Mouse (Mus musculus): ENCODE results near the gene Cfap221. TPM values are rescaled to one million over a fixed set of nuclear protein-coding genes. Genes with fewer than 3 reads are reported as not detected.
A peak's percentile ranks its signal among the peaks of the same experiment; 100 is the strongest.

The Cfap221 gene
- polyA plus RNA-seq, 1 experiment from 2014 or later, result 1.5 TPM

DNA sequence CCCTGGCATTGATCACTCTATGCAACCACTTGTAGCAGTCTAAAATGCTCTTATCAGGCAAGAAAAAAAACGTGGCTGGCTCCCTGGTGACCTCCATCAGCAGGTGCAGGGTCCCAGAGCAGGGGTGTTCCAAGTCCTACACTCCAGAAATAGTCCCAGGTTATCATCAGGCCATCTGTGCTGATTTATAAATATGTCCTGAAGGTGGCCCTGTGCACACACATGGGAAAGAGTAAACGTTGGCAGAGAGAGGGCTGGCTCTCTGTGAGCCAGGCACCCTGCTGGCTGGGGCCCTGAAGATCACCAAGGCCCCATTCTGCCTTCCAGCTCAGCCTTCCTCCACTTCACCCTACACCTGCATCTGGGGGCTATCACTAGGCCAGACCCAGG lies 28.0 kb upstream of the Cfap221 start:
- WGBS, result 23% methylated on average over 2 of the region's 2 CpGs
- H3K9ac ChIP-seq, result no peak overlapping the region
- H3K27me3 ChIP-seq, result no peaks in the 10 kb centered on the region
- no peaks in the 10 kb centered on the region for H3K36me3 ChIP-seq
- H3K9me3 ChIP-seq (replicated peaks), result no peaks in the 10 kb centered on the region
- no peak overlapping the region for H3K4me2 ChIP-seq (replicated peaks)
- no peak for ATAC-seq (ENCODE audit: insufficient number of reproducible peaks, low FRiP score, low TSS enrichment, low read depth)
- no peak overlapping the region for H3K4me3 ChIP-seq (replicated peaks)
- no peak overlapping the region for H3K27ac ChIP-seq (replicated peaks)
- no peaks in the 10 kb centered on the region for H3K4me1 ChIP-seq

DNA sequence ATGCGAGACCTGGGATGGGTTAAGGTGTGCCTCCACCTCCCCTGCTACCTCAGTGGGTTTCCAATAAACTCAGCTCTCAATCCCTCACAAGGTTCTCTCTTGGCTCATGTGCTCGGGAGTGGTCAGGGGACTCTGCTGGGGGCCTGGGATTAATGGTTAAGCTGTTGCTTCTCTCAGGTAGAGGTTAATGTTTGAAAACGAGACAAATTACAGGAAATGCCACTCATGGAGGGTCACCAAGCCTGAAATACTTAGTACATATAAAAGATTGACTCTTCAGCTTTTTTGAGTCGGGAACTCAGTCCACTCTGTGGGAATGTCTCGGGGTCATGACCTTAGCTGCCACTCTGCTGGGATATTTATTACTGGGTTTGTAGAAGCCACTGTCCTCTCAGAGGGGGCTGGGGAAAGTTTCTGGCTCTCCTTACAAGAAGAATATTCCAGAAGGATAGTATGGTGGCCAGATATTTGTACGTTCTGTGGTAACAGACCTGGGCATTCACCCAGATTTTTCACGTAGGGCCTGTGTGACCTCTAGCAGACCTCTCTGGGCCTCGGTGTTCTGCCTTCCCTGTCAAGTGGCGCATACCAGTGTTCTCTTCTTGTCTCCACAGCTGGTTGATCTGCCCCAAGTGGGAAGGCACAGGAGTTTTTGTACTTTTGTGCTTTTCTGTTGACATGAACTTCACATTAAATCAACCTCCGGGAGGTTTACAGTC lies 27.5 kb upstream of the Cfap221 start:
- H3K4me2 ChIP-seq (replicated peaks), result no peak overlapping the region
- ATAC-seq (ENCODE audit: insufficient number of reproducible peaks, low FRiP score, low TSS enrichment, low read depth), result no peak
- 53% methylated on average over 10 of the region's 10 CpGs for WGBS

DNA sequence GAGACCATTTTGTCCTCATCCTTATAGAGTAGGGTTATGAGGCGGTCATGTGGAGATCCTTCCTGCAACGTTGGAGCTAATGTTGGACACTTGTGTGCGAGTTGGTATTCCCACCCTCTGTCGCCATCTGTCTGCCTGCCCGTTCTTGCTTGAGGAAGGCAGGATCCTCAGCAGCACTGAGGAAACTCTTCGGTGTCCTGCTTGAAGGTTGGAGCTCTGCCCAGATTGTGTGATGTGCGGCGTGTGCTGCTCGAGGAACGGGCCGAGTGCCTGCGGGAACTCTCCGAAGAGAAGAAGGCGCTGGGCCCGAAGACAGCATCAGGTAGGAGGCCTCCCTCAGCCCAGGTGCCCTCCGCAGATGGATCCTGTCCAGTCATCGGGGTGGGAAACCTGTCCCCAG lies 24.9 kb upstream of the Cfap221 start:
- H3K9me3 ChIP-seq (replicated peaks), result no peaks in the 10 kb centered on the region
- H3K27me3 ChIP-seq, result no peaks in the 10 kb centered on the region
- H3K27ac ChIP-seq (replicated peaks), result no peak overlapping the region
- H3K4me3 ChIP-seq (replicated peaks), result no peak overlapping the region
- H3K4me2 ChIP-seq (replicated peaks), result no peak overlapping the region
- H3K4me1 ChIP-seq, result no peaks in the 10 kb centered on the region
- no peak for ATAC-seq (ENCODE audit: insufficient number of reproducible peaks, low FRiP score, low TSS enrichment, low read depth)
- 87% methylated on average over 17 of the region's 17 CpGs for WGBS
- H3K9ac ChIP-seq, result no peak overlapping the region
- H3K36me3 ChIP-seq, result no peaks in the 10 kb centered on the region

More for the DNA sequence above, 27.5 kb upstream of the Cfap221 start:
- Histone ChIP-seq H3K4me1 (no peaks in the 10 kb centered on the region), H3K4me3 (replicated peaks) (no peak overlapping the region), H3K9me3 (replicated peaks) (no peaks in the 10 kb centered on the region), H3K27me3 (no peaks in the 10 kb centered on the region), H3K9ac (no peak overlapping the region), H3K36me3 (no peaks in the 10 kb centered on the region), H3K27ac (replicated peaks) (no peak overlapping the region)

DNA sequence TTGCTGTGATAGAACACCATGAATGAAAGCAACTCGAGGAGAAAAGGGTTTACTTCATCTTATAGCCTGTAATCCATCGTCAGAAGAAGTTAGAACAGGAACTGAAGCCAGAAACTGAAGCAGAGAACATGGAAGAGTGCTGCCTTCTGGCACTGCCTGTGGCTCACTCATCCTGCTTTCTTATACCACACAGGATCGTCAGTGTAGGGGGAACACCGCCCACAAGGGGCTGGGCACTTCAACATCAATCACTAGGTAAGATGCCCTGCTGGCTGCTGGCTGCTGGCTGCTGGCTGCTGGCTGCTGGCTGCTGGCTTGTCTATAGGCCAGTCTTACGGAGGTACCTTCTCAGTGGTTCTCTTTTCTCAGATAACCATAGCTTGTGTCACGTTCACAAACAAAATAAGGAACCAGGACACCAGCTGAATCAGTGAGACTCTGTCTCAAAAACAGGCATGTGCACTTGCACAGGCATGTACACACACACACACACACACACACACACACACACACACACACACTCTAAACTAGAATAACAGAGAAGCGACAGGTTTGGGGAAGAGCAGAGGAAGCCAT lies 23.4 kb upstream of the Cfap221 start:
- H3K4me1 ChIP-seq, result no peaks in the 10 kb centered on the region
- H3K27ac ChIP-seq (replicated peaks), result no peak overlapping the region
- H3K9me3 ChIP-seq (replicated peaks), result no peaks in the 10 kb centered on the region
- H3K4me2 ChIP-seq (replicated peaks), result no peak overlapping the region
- H3K36me3 ChIP-seq, result no peaks in the 10 kb centered on the region
- H3K4me3 ChIP-seq (replicated peaks), result no peak overlapping the region
- 63% methylated on average over 7 of the region's 7 CpGs for WGBS
- no peaks in the 10 kb centered on the region for H3K27me3 ChIP-seq
- no peak overlapping the region for H3K9ac ChIP-seq
- ATAC-seq (ENCODE audit: insufficient number of reproducible peaks, low FRiP score, low TSS enrichment, low read depth), result no peak

DNA sequence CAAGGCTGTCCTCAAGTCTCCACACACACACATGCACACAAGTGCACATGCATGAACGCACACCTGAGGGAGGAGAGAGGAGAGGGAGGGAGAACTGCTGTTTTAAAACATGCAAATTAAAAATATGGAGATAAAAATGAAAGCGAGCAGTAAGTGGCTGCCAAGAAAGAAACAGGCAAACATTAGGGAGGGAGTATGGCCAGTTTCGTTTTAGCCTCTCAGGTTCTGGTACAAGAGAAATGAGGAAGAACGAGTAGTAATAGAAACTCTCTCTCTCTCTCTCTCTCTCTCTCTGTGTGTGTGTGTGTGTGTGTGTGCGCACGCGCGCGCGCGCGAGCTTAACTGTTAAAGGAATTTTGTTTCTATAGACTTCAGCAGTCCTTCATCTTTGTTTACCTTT lies 22.4 kb upstream of the Cfap221 start:
- Histone ChIP-seq H3K4me3 (replicated peaks) (no peak overlapping the region), H3K9me3 (replicated peaks) (no peaks in the 10 kb centered on the region), H3K9ac (no peak overlapping the region), H3K27ac (replicated peaks) (no peak overlapping the region), H3K4me1 (no peaks in the 10 kb centered on the region), H3K27me3 (no peaks in the 10 kb centered on the region), H3K36me3 (no peaks in the 10 kb centered on the region), H3K4me2 (replicated peaks) (no peak overlapping the region)
- ATAC-seq (ENCODE audit: insufficient number of reproducible peaks, low FRiP score, low TSS enrichment, low read depth), result no peak
- WGBS, result 89% methylated on average over 12 of the region's 12 CpGs

DNA sequence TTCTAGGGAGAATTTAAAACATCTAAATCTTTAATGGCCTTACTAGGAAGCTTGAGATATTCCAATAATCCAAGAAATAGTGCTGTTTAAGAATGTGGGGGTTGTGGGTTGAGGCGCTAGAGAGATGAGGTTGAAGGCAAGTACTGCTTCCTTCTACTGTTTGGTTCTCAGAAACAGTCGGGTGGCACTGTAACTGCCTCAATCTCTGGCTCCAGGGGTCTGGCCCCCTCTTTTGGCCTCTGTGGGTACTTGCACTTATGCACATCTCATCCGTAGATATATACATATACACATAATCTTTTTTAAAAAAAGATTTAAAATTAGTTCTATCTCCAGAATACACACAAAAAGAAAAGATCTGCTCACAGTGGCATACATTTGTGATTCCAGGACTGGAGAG lies 21.9 kb upstream of the Cfap221 start:
- H3K27me3 ChIP-seq, result no peaks in the 10 kb centered on the region
- H3K4me3 ChIP-seq (replicated peaks), result no peak overlapping the region
- H3K4me1 ChIP-seq, result no peaks in the 10 kb centered on the region
- H3K9me3 ChIP-seq (replicated peaks), result no peaks in the 10 kb centered on the region
- ATAC-seq (ENCODE audit: insufficient number of reproducible peaks, low FRiP score, low TSS enrichment, low read depth), result no peak
- H3K4me2 ChIP-seq (replicated peaks), result no peak overlapping the region
- no peak overlapping the region for H3K27ac ChIP-seq (replicated peaks)
- H3K9ac ChIP-seq, result no peak overlapping the region
- H3K36me3 ChIP-seq, result no peaks in the 10 kb centered on the region
- WGBS, result 57% methylated on average over 3 of the region's 3 CpGs

DNA sequence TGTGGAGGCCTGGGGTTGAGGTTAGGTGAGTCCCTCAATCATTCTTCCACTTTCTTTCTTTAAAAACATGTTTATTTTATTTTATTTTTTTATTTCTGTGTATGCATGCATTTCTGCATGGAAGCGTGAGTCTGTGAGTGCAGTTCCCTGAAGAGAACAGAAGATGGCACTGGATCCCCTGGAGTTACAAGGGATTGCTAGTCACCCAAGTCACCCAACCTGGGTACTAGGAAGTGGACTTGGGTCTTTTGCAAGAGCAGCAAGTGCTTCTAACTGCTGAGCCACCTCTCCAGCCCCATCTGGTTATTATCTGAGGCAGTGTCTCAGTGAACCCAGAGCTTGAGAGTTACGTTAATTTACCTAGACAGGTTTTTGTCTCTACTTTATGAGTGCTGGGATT lies 19.2 kb upstream of the Cfap221 start:
- 73% methylated on average over 2 of the region's 2 CpGs for WGBS
- H3K4me3 ChIP-seq (replicated peaks), result no peak overlapping the region
- no peak overlapping the region for H3K9ac ChIP-seq
- no peak for ATAC-seq (ENCODE audit: insufficient number of reproducible peaks, low FRiP score, low TSS enrichment, low read depth)
- H3K9me3 ChIP-seq (replicated peaks), result no peaks in the 10 kb centered on the region
- no peaks in the 10 kb centered on the region for H3K4me1 ChIP-seq
- H3K36me3 ChIP-seq, result no peaks in the 10 kb centered on the region
- no peak overlapping the region for H3K27ac ChIP-seq (replicated peaks)
- H3K27me3 ChIP-seq, result no peaks in the 10 kb centered on the region
- H3K4me2 ChIP-seq (replicated peaks), result no peak overlapping the region

DNA sequence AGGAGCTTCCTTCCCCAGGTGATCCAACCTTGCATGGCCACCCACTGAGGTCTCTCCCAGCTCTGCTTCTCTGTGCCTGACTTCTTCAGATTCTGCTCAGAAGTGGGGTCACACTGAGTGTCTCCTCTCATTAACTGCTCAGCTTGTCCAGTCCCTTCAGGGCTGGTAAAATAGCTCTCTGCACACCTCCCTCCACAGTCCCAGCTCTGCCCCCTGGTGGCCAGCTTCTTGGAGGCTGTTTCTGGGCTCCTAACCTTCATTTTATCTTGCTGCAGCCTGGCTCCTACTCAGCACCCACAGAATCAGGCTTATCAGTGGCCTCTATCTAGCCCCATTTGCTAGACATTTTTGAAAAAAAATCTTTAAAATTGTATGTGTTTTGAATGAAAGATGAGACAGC lies 16.1 kb upstream of the Cfap221 start:
- no peak for ATAC-seq (ENCODE audit: insufficient number of reproducible peaks, low FRiP score, low TSS enrichment, low read depth)
- no peak overlapping the region for H3K4me2 ChIP-seq (replicated peaks)

DNA sequence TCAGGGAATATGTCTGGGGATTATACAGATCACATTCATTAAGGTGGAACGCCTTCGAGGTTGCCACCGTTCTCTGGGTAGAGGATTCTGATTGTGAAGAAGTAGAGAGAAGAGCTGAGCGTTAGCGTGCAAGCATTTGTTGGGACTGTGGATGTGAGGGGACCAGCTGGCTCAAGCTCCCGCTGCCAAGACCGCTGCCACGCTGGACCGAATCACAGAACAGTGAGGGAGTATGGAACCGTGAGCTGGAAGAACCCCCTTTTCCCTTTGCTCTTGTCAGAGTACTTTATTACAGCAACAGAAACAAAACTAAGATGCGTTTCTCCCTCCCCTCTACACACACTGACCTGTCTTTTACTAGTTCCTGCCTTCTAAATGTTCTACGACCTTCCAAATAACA lies 15.6 kb upstream of the Cfap221 start:
- H3K4me1 ChIP-seq, result peaks cover 8% of the 10 kb centered on the region; the same call in 1 of the 2 replicates
- no peaks in the 10 kb centered on the region for H3K9me3 ChIP-seq (replicated peaks)
- ATAC-seq (ENCODE audit: insufficient number of reproducible peaks, low FRiP score, low TSS enrichment, low read depth), result no peak
- H3K27ac ChIP-seq (replicated peaks), result no peak overlapping the region
- H3K4me3 ChIP-seq (replicated peaks), result no peak overlapping the region
- no peak overlapping the region for H3K9ac ChIP-seq
- no peaks in the 10 kb centered on the region for H3K36me3 ChIP-seq
- H3K27me3 ChIP-seq, result peaks cover 13% of the 10 kb centered on the region; the same call in 1 of the 2 replicates
- WGBS, result 77% methylated on average over 12 of the region's 12 CpGs
- no peak overlapping the region for H3K4me2 ChIP-seq (replicated peaks)

More for the DNA sequence above, 16.1 kb upstream of the Cfap221 start:
- no peak overlapping the region for H3K4me3 ChIP-seq (replicated peaks)
- no peak overlapping the region for H3K27ac ChIP-seq (replicated peaks)
- H3K9me3 ChIP-seq (replicated peaks), result no peaks in the 10 kb centered on the region
- peaks cover 9% of the 10 kb centered on the region; the same call in 1 of the 2 replicates for H3K27me3 ChIP-seq
- H3K9ac ChIP-seq, result no peak overlapping the region
- peaks cover 3% of the 10 kb centered on the region; the same call in 1 of the 2 replicates for H3K4me1 ChIP-seq
- H3K36me3 ChIP-seq, result no peaks in the 10 kb centered on the region

DNA sequence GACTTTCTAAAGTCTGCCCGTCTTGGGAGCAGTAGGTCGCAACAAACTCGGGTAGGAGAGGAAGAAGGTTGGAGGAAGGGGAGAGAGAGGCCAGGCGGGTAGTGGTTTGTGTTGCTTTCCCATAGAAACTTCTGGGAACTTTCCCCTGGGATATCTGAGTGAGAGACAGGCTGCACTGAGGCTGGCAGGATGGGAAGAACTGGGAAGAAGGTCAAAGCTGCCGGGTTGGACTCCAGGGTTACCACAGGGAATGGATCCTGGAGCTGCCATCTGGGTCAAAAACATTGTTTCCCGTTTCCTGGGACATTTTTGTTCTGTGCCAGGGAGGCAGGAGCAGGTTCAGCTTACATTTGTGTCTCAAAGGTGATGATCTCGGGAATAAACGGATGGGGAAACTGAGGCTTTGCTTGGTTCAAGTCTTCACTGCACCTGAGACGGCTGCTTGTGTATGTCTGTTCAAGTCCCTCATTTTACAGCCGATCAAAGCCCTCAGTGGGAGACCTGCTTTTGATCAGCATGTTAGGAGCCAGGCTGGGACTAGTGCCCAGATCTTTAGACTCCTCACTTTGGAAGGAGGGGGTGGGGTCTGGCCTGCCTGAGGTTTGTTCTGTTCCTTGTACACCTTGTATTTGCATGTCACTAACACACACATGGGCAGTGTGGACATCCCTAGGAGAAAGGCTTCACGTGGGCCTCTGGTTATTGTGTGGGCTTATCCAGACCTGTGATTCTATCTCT lies 11.0 kb upstream of the Cfap221 start:
- H3K4me1 ChIP-seq, result peaks cover 18% of the 10 kb centered on the region
- peak overlapping the region; percentile 63 for H3K4me2 ChIP-seq (replicated peaks)
- H3K27me3 ChIP-seq, result peaks cover 40% of the 10 kb centered on the region
- H3K4me3 ChIP-seq (replicated peaks), result peak overlapping the region; percentile 38
- H3K27ac ChIP-seq (replicated peaks), result no peak overlapping the region
- ATAC-seq (ENCODE audit: insufficient number of reproducible peaks, low FRiP score, low TSS enrichment, low read depth), result no peak
- H3K9me3 ChIP-seq (replicated peaks), result no peaks in the 10 kb centered on the region
- 32% methylated on average over 11 of the region's 11 CpGs for WGBS
- no peak overlapping the region for H3K9ac ChIP-seq
- no peaks in the 10 kb centered on the region for H3K36me3 ChIP-seq

DNA sequence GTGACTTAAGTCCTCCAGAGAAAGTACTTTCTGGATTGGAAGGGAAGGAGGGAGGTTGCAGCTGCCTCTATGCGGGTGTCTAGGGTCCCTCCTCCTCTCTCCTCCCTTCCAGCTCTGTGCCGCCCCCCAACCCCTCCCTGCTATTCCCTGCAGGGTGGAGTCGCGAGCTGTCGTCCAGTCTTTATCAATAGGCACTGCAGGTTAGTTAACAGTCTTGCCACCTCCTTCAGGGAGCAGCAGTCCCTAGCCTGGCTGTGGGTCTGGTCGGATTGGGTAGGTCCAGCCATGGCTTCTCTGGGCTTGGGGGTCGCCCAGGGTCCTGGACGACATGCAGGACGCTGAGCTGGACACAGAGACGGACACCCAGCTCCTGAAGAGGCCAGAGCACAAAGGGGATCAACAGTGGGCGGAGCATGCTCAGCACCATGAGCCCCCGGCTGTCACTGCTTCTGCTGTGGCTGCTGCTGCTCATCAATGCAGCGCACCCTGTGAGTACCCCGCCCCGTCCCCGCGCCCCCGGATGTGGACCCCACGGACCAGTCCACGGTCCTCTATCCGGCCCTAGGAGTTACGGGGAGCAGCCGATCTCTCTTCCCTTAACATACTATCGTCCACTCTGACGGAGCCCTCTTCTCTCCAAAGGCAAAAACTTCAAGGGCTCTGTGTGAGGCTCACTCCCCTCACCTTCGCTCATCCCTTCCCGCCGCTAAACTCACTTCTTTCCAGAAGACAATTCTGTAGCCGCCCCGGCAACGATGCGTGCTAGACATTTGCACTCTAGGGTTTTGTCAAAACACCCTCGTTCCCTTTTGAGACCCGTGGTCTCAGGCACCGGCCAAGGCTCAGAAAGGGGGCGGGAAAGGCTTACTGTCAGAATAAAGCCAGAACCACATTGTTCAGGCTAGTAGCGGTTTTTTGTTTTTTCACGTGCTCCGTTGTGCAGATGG lies 10.1 kb upstream of the Cfap221 start, which contains the start of gene Sctr:
Gene Sctr, plus strand, starts transcription at position 51 of the 947 bp plus-strand sequence.
- no peaks in the 10 kb centered on the region for H3K9me3 ChIP-seq (replicated peaks)
- H3K36me3 ChIP-seq, result no peaks in the 10 kb centered on the region
- ATAC-seq (ENCODE audit: insufficient number of reproducible peaks, low FRiP score, low TSS enrichment, low read depth), result 0 out of 2 replicates have a peak, but pooled peaks have one; percentile 23
- H3K4me2 ChIP-seq (replicated peaks), result peak within 1 kb of the TSS; percentile 63
- 1% methylated on average over 39 of the region's 39 CpGs for WGBS
- no peak within 1 kb of the TSS for H3K9ac ChIP-seq
- H3K4me3 ChIP-seq (replicated peaks), result peak within 1 kb of the TSS; percentile 38
- H3K27ac ChIP-seq (replicated peaks), result no peak within 1 kb of the TSS
- peaks cover 18% of the 10 kb centered on the region for H3K4me1 ChIP-seq
- H3K27me3 ChIP-seq, result peaks cover 40% of the 10 kb centered on the region
